Mouse (Mus musculus) lung, postnatal 0 days (tissue): ENCODE results near the gene Sept10.

Experiments used
- CTCF ChIP-seq: IDR thresholded peaks from 2 replicates; pipeline ENCODE4 v1.5.1; 2016; ENCODE audit warnings: antibody characterized with exemption, mild to moderate bottlenecking
- EP300 ChIP-seq: IDR thresholded peaks from 2 replicates; pipeline ENCODE4 v1.6.1; 2016; ENCODE audit warnings: antibody characterized with exemption, mild to moderate bottlenecking, control low read depth

GRCm38 (mm10) chr10:59236486-59236885 is 14.8 kb upstream of the Sept10 start:
- TF ChIP-seq CTCF (no peak), EP300 (peak; percentile 70)
